Mouse (Mus musculus) forebrain, embryonic 14.5 days (tissue): ENCODE results near the gene Cul4a. TPM values are rescaled to one million over a fixed set of nuclear protein-coding genes. Genes with fewer than 3 reads are reported as not detected.

Experiments used
- ATAC-seq: fragments of 200-750 bp; cut with Nextera tagmentation; 2 replicates; pipeline ENCODE4 v1.8.0; 2017; ENCODE audit warnings: mild to moderate bottlenecking, moderate library complexity
- DNase-seq: peaks from one replicate; pipeline ENCODE4 v3.0.0-alpha.2; 2015; ENCODE audit warnings: low spot score
- H3K27ac ChIP-seq: fragments of 300-500 bp; sonication (generic); 2 replicates; pipeline ENCODE4 v1.5.1; 2014; ENCODE audit warnings: low read depth, mild to moderate bottlenecking, control low read depth, low read length, moderate library complexity
- H3K27me3 ChIP-seq: fragments of 300-500 bp; sonication (generic); replicated peaks from 2 replicates; pipeline ENCODE4 v1.6.1; 2014; ENCODE audit warnings: low read length, control low read depth, mixed read lengths; ENCODE audit not compliant: control insufficient read depth, insufficient read depth
- H3K36me3 ChIP-seq: fragments of 300-500 bp; sonication (generic); 2 replicates; pipeline ENCODE4 v1.6.1; 2014; ENCODE audit warnings: low read length, control low read depth; ENCODE audit not compliant: control insufficient read depth, insufficient read depth
- H3K4me1 ChIP-seq: fragments of 300-500 bp; sonication (generic); 2 replicates; pipeline ENCODE4 v1.6.1; 2014; ENCODE audit warnings: antibody characterized with exemption, low read length, control low read depth; ENCODE audit not compliant: control insufficient read depth, insufficient read depth
- H3K4me2 ChIP-seq: fragments of 300-500 bp; sonication (generic); 2 replicates; pipeline ENCODE4 v1.6.1; 2014; ENCODE audit warnings: mild to moderate bottlenecking, control low read depth, low read length
- H3K4me3 ChIP-seq: fragments of 300-500 bp; sonication (generic); 2 replicates; pipeline ENCODE4 v1.5.1; 2014; ENCODE audit warnings: low read depth, low read length, control low read depth
- H3K9ac ChIP-seq: fragments of 300-500 bp; sonication (generic); 2 replicates; pipeline ENCODE4 v1.6.1; 2014; ENCODE audit warnings: mild to moderate bottlenecking, low read length, control low read depth, moderate library complexity
- H3K9me3 ChIP-seq: fragments of 300-500 bp; sonication (generic); replicated peaks from 2 replicates; pipeline ENCODE4 v1.6.1; 2016; ENCODE audit warnings: low read length, control low read depth, mixed read lengths; ENCODE audit not compliant: control insufficient read depth
- WGBS: fragments of 180-500 bp; shearing (Covaris S2); extraction: QIAGEN DNeasy Blood & Tissue Kit; methylation state at CpG from one replicate; pipeline ENCODE4 v1.1.7; 2014; 5-methylcytosine and 5-hydroxymethylcytosine counted together
- polyA plus RNA-seq: library from polyadenylated mRNA; unstranded; fragments of >200 nt; fragmentation: Nextera tagmentation; extraction: Ambion mirVana; gene quantifications from 2 replicates; pipeline ENCODE4 v1.2.1, GENCODE M21; 2014

The Cul4a gene
- polyA plus RNA-seq, 1 experiment from 2014 or later: 66.4 TPM

GRCm38 (mm10) chr8:13163563-13163962, 58.1 kb downstream of the Cul4a start:
- peaks cover 10% of the 10 kb centered on the region for H3K4me1 ChIP-seq
- H3K36me3 ChIP-seq: peaks cover 28% of the 10 kb centered on the region
- H3K9ac ChIP-seq: no peak overlapping the region
- H3K27ac ChIP-seq: no peak overlapping the region
- no peaks in the 10 kb centered on the region for H3K27me3 ChIP-seq
- no peak overlapping the region for H3K4me2 ChIP-seq
- no peaks in the 10 kb centered on the region for H3K9me3 ChIP-seq
- no peak overlapping the region for H3K4me3 ChIP-seq
- no peak for DNase-seq
- 82% methylated on average over 1 of the region's 1 CpGs for WGBS
- ATAC-seq: no peak

GRCm38 (mm10) chr8:13164361-13164760, 58.9 kb downstream of the Cul4a start:
- Histone ChIP-seq H3K27ac (no peak overlapping the region), H3K9me3 (no peaks in the 10 kb centered on the region), H3K27me3 (no peaks in the 10 kb centered on the region), H3K36me3 (peaks cover 36% of the 10 kb centered on the region), H3K4me1 (peaks cover 8% of the 10 kb centered on the region), H3K4me3 (no peak overlapping the region), H3K4me2 (no peak overlapping the region), H3K9ac (no peak overlapping the region)
- DNase-seq (no peak), ATAC-seq (no peak)
- 94% methylated on average over 5 of the region's 5 CpGs for WGBS

- 70% methylated on average over 1 of the region's 1 CpGs for WGBS
- H3K27ac ChIP-seq: no peak overlapping the region
- no peaks in the 10 kb centered on the region for H3K27me3 ChIP-seq
- ATAC-seq: no peak
- H3K9ac ChIP-seq: no peak overlapping the region
- no peaks in the 10 kb centered on the region for H3K4me1 ChIP-seq
- DNase-seq: no peak
- H3K4me2 ChIP-seq: no peak overlapping the region
- H3K4me3 ChIP-seq: no peak overlapping the region
- no peaks in the 10 kb centered on the region for H3K9me3 ChIP-seq
- H3K36me3 ChIP-seq: peaks cover 93% of the 10 kb centered on the region
Observed at GRCm38 (mm10) chr8:13170510-13170909, 65.1 kb downstream of the Cul4a start.

GRCm38 (mm10) chr8:13174305-13174704, 68.9 kb downstream of the Cul4a start:
- Histone ChIP-seq H3K4me1 (no peaks in the 10 kb centered on the region), H3K9ac (no peak overlapping the region), H3K9me3 (no peaks in the 10 kb centered on the region), H3K27ac (no peak overlapping the region), H3K27me3 (no peaks in the 10 kb centered on the region), H3K4me2 (no peak overlapping the region), H3K36me3 (peaks cover 95% of the 10 kb centered on the region), H3K4me3 (no peak overlapping the region)
- no peak for ATAC-seq
- WGBS: 88% methylated on average over 4 of the region's 4 CpGs
- DNase-seq: no peak

GRCm38 (mm10) chr8:13174811-13175210, 69.4 kb downstream of the Cul4a start:
- no peaks in the 10 kb centered on the region for H3K9me3 ChIP-seq
- H3K36me3 ChIP-seq: peaks cover 90% of the 10 kb centered on the region
- no peak overlapping the region for H3K4me3 ChIP-seq
- no peak for DNase-seq
- no peak overlapping the region for H3K9ac ChIP-seq
- WGBS: 88% methylated on average over 4 of the region's 4 CpGs
- no peaks in the 10 kb centered on the region for H3K27me3 ChIP-seq
- no peak overlapping the region for H3K27ac ChIP-seq
- H3K4me2 ChIP-seq: no peak overlapping the region
- no peaks in the 10 kb centered on the region for H3K4me1 ChIP-seq
- no peak for ATAC-seq

- 96% methylated on average over 1 of the region's 1 CpGs for WGBS
- Histone ChIP-seq H3K4me3 (no peak overlapping the region), H3K36me3 (peaks cover 81% of the 10 kb centered on the region), H3K4me1 (no peaks in the 10 kb centered on the region), H3K9ac (no peak overlapping the region), H3K27ac (no peak overlapping the region), H3K27me3 (no peaks in the 10 kb centered on the region), H3K9me3 (no peaks in the 10 kb centered on the region), H3K4me2 (no peak overlapping the region)
- DNase-seq: no peak
- ATAC-seq: no peak
Observed at GRCm38 (mm10) chr8:13175650-13176049, 70.2 kb downstream of the Cul4a start.

GRCm38 (mm10) chr8:13177173-13177852, 71.9 kb downstream of the Cul4a start:
- Histone ChIP-seq H3K4me1 (no peaks in the 10 kb centered on the region), H3K9me3 (no peaks in the 10 kb centered on the region), H3K4me3 (no peak overlapping the region), H3K36me3 (peaks cover 68% of the 10 kb centered on the region), H3K27ac (no peak overlapping the region), H3K27me3 (no peaks in the 10 kb centered on the region), H3K4me2 (no peak overlapping the region), H3K9ac (no peak overlapping the region)
- ATAC-seq (no peak), DNase-seq (no peak)
- WGBS: 89% methylated on average over 7 of the region's 7 CpGs

GRCm38 (mm10) chr8:13178137-13178536, 72.7 kb downstream of the Cul4a start:
- no peaks in the 10 kb centered on the region for H3K27me3 ChIP-seq
- no peak overlapping the region for H3K9ac ChIP-seq
- H3K9me3 ChIP-seq: no peaks in the 10 kb centered on the region
- DNase-seq (no peak), ATAC-seq (no peak)
- no peak overlapping the region for H3K4me2 ChIP-seq
- H3K36me3 ChIP-seq: peaks cover 62% of the 10 kb centered on the region
- 96% methylated on average over 5 of the region's 5 CpGs for WGBS
- no peak overlapping the region for H3K27ac ChIP-seq
- H3K4me3 ChIP-seq: no peak overlapping the region
- H3K4me1 ChIP-seq: no peaks in the 10 kb centered on the region

GRCm38 (mm10) chr8:13179482-13179881, 74.1 kb downstream of the Cul4a start:
- Histone ChIP-seq H3K4me3 (no peak overlapping the region), H3K4me1 (no peaks in the 10 kb centered on the region), H3K36me3 (peaks cover 50% of the 10 kb centered on the region), H3K9me3 (no peaks in the 10 kb centered on the region), H3K4me2 (no peak overlapping the region), H3K27ac (no peak overlapping the region), H3K27me3 (no peaks in the 10 kb centered on the region), H3K9ac (no peak overlapping the region)
- 81% methylated on average over 6 of the region's 6 CpGs for WGBS
- no peak for ATAC-seq
- DNase-seq: no peak
